Mouse (Mus musculus) hindbrain, postnatal 0 days (tissue): ENCODE data around the gene Stard3nl. TPM values are rescaled to one million over a fixed set of nuclear protein-coding genes. Genes with fewer than 3 reads are reported as not detected.

Experiments used
- ATAC-seq: fragments of 200-750 bp; cut with Nextera tagmentation; 2 replicates; pipeline ENCODE4 v1.8.0; 2017; ENCODE audit warnings: mild to moderate bottlenecking, moderate TSS enrichment, moderate library complexity
- DNase-seq: peaks from one replicate; pipeline ENCODE4 v3.0.0-alpha.2; 2015; ENCODE audit warnings: low spot score
- H3K27ac ChIP-seq: fragments of 300-500 bp; sonication (generic); 2 replicates; pipeline ENCODE4 v1.5.1; 2014; ENCODE audit warnings: mild to moderate bottlenecking
- H3K27me3 ChIP-seq: fragments of 300-500 bp; sonication (generic); 2 replicates; pipeline ENCODE4 v1.6.1; 2014; ENCODE audit warnings: low read length, mixed read lengths; ENCODE audit not compliant: insufficient read depth
- H3K36me3 ChIP-seq: fragments of 300-500 bp; sonication (generic); 2 replicates; pipeline ENCODE4 v1.6.1; 2014; ENCODE audit warnings: low read length, mixed read lengths; ENCODE audit not compliant: insufficient read depth
- H3K4me1 ChIP-seq: fragments of 300-500 bp; sonication (generic); 2 replicates; pipeline ENCODE4 v1.6.1; 2014; ENCODE audit warnings: antibody characterized with exemption, low read length, mixed read lengths; ENCODE audit not compliant: insufficient read depth
- H3K4me2 ChIP-seq: fragments of 300-500 bp; sonication (generic); 2 replicates; pipeline ENCODE4 v1.6.1; 2014; ENCODE audit warnings: low read depth, mild to moderate bottlenecking, low read length, moderate library complexity, mixed read lengths
- H3K4me3 ChIP-seq: fragments of 300-500 bp; sonication (generic); 2 replicates; pipeline ENCODE4 v1.5.1; 2014; ENCODE audit warnings: low read length
- H3K9ac ChIP-seq: fragments of 300-500 bp; sonication (generic); replicated peaks from 2 replicates; pipeline ENCODE4 v1.6.1; 2014; ENCODE audit warnings: mild to moderate bottlenecking, low read length, moderate library complexity, mixed read lengths
- H3K9me3 ChIP-seq: fragments of 300-500 bp; sonication (generic); 2 replicates; pipeline ENCODE4 v1.6.1; 2016; ENCODE audit warnings: low read length, mixed read lengths
- CTCF ChIP-seq: IDR thresholded peaks from 2 replicates; pipeline ENCODE4 v1.5.1; 2016; ENCODE audit warnings: antibody characterized with exemption, control low read depth, low read depth
- WGBS: fragments of 180-500 bp; shearing (Covaris S2); extraction: QIAGEN DNeasy Blood & Tissue Kit; methylation state at CpG from one replicate; pipeline ENCODE4 v1.1.7; 2014; 5-methylcytosine and 5-hydroxymethylcytosine counted together
- polyA plus RNA-seq: library from polyadenylated mRNA; unstranded; fragments of >200 nt; fragmentation: Nextera tagmentation; extraction: Ambion mirVana; gene quantifications from 2 replicates; pipeline ENCODE4 v1.2.1, GENCODE M21; 2015
- total RNA-seq: library from RNA; depleted of rRNA; stranded (reverse); fragments of >200 nt; gene quantifications from 2 replicates; pipeline ENCODE4 v1.2.3, GENCODE M21; 2014

Gene Stard3nl
- total and polyA plus RNA-seq, 2 experiments from 2014 or later, result 69.5 to 191 TPM

- WGBS, result 78% methylated on average over 1 of the region's 1 CpGs
- H3K36me3 ChIP-seq, result no peaks in the 10 kb centered on the region
- no peaks in the 10 kb centered on the region for H3K9me3 ChIP-seq
- H3K9ac ChIP-seq, result no peak overlapping the region
- peaks cover 11% of the 10 kb centered on the region for H3K4me1 ChIP-seq
- ATAC-seq (no peak), DNase-seq (no peak)
- H3K27ac ChIP-seq, result no peak overlapping the region
- H3K4me3 ChIP-seq, result no peak overlapping the region
- no peak overlapping the region for H3K4me2 ChIP-seq
- H3K27me3 ChIP-seq, result no peaks in the 10 kb centered on the region
- TF ChIP-seq CTCF, result no peak
Observed at GRCm38 (mm10) chr13:19389434-19389833, 6.2 kb downstream of the Stard3nl start.

GRCm38 (mm10) chr13:19385226-19385625 is 10.4 kb downstream of the Stard3nl start:
- whole genome bisulfite sequencing, result 94% methylated on average over 4 of the region's 4 CpGs
- H3K4me1 ChIP-seq, result peaks cover 3% of the 10 kb centered on the region
- H3K27ac ChIP-seq, result no peak overlapping the region
- H3K4me2 ChIP-seq, result no peak overlapping the region
- H3K27me3 ChIP-seq, result no peaks in the 10 kb centered on the region
- no peaks in the 10 kb centered on the region for H3K36me3 ChIP-seq
- no peak overlapping the region for H3K4me3 ChIP-seq
- TF ChIP-seq CTCF, result no peak
- no peaks in the 10 kb centered on the region for H3K9me3 ChIP-seq
- no peak for ATAC-seq
- DNase-seq, result no peak
- H3K9ac ChIP-seq, result no peak overlapping the region

- no peak overlapping the region for H3K27ac ChIP-seq
- H3K4me2 ChIP-seq, result no peak overlapping the region
- TF ChIP-seq CTCF, result no peak
- no peak overlapping the region for H3K9ac ChIP-seq
- no peak overlapping the region for H3K4me3 ChIP-seq
- ATAC-seq, result no peak
- no peaks in the 10 kb centered on the region for H3K27me3 ChIP-seq
- H3K36me3 ChIP-seq, result no peaks in the 10 kb centered on the region
- no peaks in the 10 kb centered on the region for H3K9me3 ChIP-seq
- DNase-seq, result no peak
- no peaks in the 10 kb centered on the region for H3K4me1 ChIP-seq
- WGBS, result 84% methylated on average over 9 of the region's 9 CpGs
Observed at GRCm38 (mm10) chr13:19381112-19381828, 14.3 kb downstream of the Stard3nl start.

GRCm38 (mm10) chr13:19379313-19379712 is 16.3 kb downstream of the Stard3nl start:
- H3K9ac ChIP-seq, result no peak overlapping the region
- no peaks in the 10 kb centered on the region for H3K4me1 ChIP-seq
- no peak overlapping the region for H3K4me3 ChIP-seq
- WGBS, result 71% methylated on average over 6 of the region's 6 CpGs
- DNase-seq, result no peak
- no peaks in the 10 kb centered on the region for H3K27me3 ChIP-seq
- no peak for ATAC-seq
- H3K4me2 ChIP-seq, result no peak overlapping the region
- peaks cover 7% of the 10 kb centered on the region; the same call in 1 of the 2 replicates for H3K36me3 ChIP-seq
- no peak overlapping the region for H3K27ac ChIP-seq
- no peaks in the 10 kb centered on the region for H3K9me3 ChIP-seq
- no peak for TF ChIP-seq CTCF

- H3K4me2 ChIP-seq, result no peak overlapping the region
- H3K4me3 ChIP-seq, result no peak overlapping the region
- no peak overlapping the region for H3K9ac ChIP-seq
- WGBS, result 23% methylated on average over 8 of the region's 8 CpGs
- TF ChIP-seq CTCF, result 0 out of 2 replicates have a peak, but pooled peaks have one; percentile 6
- H3K27me3 ChIP-seq, result no peaks in the 10 kb centered on the region
- no peak for ATAC-seq
- no peaks in the 10 kb centered on the region for H3K9me3 ChIP-seq
- DNase-seq, result no peak
- no peaks in the 10 kb centered on the region for H3K4me1 ChIP-seq
- peaks cover 40% of the 10 kb centered on the region; the same call in 1 of the 2 replicates for H3K36me3 ChIP-seq
- no peak overlapping the region for H3K27ac ChIP-seq
Observed at GRCm38 (mm10) chr13:19372133-19372729, 23.4 kb downstream of the Stard3nl start.

- Histone ChIP-seq H3K4me1 (no peaks in the 10 kb centered on the region), H3K27ac (no peak overlapping the region; the same call in 1 of the 2 replicates), H3K9me3 (no peaks in the 10 kb centered on the region), H3K4me3 (no peak overlapping the region), H3K4me2 (no peak overlapping the region), H3K27me3 (no peaks in the 10 kb centered on the region), H3K9ac (no peak overlapping the region), H3K36me3 (peaks cover 32% of the 10 kb centered on the region; the same call in 1 of the 2 replicates)
- DNase-seq (peak; percentile 28), ATAC-seq (no peak)
- 70% methylated on average over 6 of the region's 6 CpGs for WGBS
- TF ChIP-seq CTCF, result no peak
Observed at GRCm38 (mm10) chr13:19368817-19369216, 26.8 kb downstream of the Stard3nl start.

- 58% methylated on average over 7 of the region's 7 CpGs for WGBS
- no peak overlapping the region for H3K9ac ChIP-seq
- no peak overlapping the region for H3K4me2 ChIP-seq
- ATAC-seq, result no peak
- H3K27ac ChIP-seq, result peak overlapping the region; percentile 54; the same call in 1 of the 2 replicates
- H3K9me3 ChIP-seq, result no peaks in the 10 kb centered on the region
- H3K4me1 ChIP-seq, result no peaks in the 10 kb centered on the region
- TF ChIP-seq CTCF, result no peak
- H3K4me3 ChIP-seq, result no peak overlapping the region
- no peaks in the 10 kb centered on the region for H3K27me3 ChIP-seq
- peaks cover 28% of the 10 kb centered on the region; the same call in 1 of the 2 replicates for H3K36me3 ChIP-seq
- DNase-seq, result peak; percentile 53
Observed at GRCm38 (mm10) chr13:19367536-19367935, 28.1 kb downstream of the Stard3nl start.
